Mouse (Mus musculus) urinary bladder, postnatal 10 days (tissue): Measurements from ENCODE around the gene Prkcb.

ENCODE experiments used
- DNase-seq: peaks from one replicate; pipeline ENCODE4 v3.0.0; 2022; ENCODE audit warnings: low spot score

The Prkcb gene

GRCm38 (mm10) chr7:122467831-122468230 is 179.3 kb downstream of the Prkcb start:
- DNase-seq, result no peak

- no peak for DNase-seq
Observed at GRCm38 (mm10) chr7:122470370-122471280, 182.1 kb downstream of the Prkcb start.

- no peak for DNase-seq
Observed at GRCm38 (mm10) chr7:122472223-122472622, 183.7 kb downstream of the Prkcb start.

GRCm38 (mm10) chr7:122475038-122475437 is 186.5 kb downstream of the Prkcb start:
- DNase-seq, result no peak

- no peak for DNase-seq
Observed at GRCm38 (mm10) chr7:122476697-122477096, 188.1 kb downstream of the Prkcb start.

GRCm38 (mm10) chr7:122477118-122477517 is 188.6 kb downstream of the Prkcb start:
- no peak for DNase-seq

GRCm38 (mm10) chr7:122477566-122478564 is 189.3 kb downstream of the Prkcb start:
- DNase-seq, result no peak

GRCm38 (mm10) chr7:122483949-122484348 is 195.4 kb downstream of the Prkcb start:
- DNase-seq, result no peak

GRCm38 (mm10) chr7:122487929-122488571 is 199.5 kb downstream of the Prkcb start:
- no peak for DNase-seq

GRCm38 (mm10) chr7:122492041-122492440 is 203.5 kb downstream of the Prkcb start:
- DNase-seq, result no peak

- no peak for DNase-seq
Observed at GRCm38 (mm10) chr7:122492936-122493335, 204.4 kb downstream of the Prkcb start.

GRCm38 (mm10) chr7:122494088-122494487 is 205.5 kb downstream of the Prkcb start:
- no peak for DNase-seq

GRCm38 (mm10) chr7:122497516-122497915 is 209.0 kb downstream of the Prkcb start:
- no peak for DNase-seq

- DNase-seq, result no peak
Observed at GRCm38 (mm10) chr7:122498461-122498860, 209.9 kb downstream of the Prkcb start.

- no peak for DNase-seq
Observed at GRCm38 (mm10) chr7:122499743-122500597, 211.4 kb downstream of the Prkcb start.

GRCm38 (mm10) chr7:122506467-122506866 is 217.9 kb downstream of the Prkcb start:
- DNase-seq, result no peak

- no peak for DNase-seq
Observed at GRCm38 (mm10) chr7:122509903-122510302, 221.4 kb downstream of the Prkcb start.

GRCm38 (mm10) chr7:122512430-122512966 is 223.9 kb downstream of the Prkcb start:
- no peak for DNase-seq

GRCm38 (mm10) chr7:122520850-122521638 is 232.5 kb downstream of the Prkcb start:
- DNase-seq, result no peak

GRCm38 (mm10) chr7:122528201-122528600 is 239.7 kb downstream of the Prkcb start:
- DNase-seq, result no peak
